Mouse (Mus musculus) subcutaneous adipose tissue, adult 2 months (tissue): ENCODE results near the gene Mrvi1. TPM values are rescaled to one million over a fixed set of nuclear protein-coding genes. Genes with fewer than 3 reads are reported as not detected.

Source experiments
- polyA plus RNA-seq: library from polyadenylated mRNA; depleted of rRNA; stranded (reverse); fragments of >200 nt; gene quantifications from 2 replicates; pipeline ENCODE4 v1.2.3, GENCODE M21; 2012; ENCODE audit warnings: low replicate concordance; rRNA removed

Mrvi1 gene
- polyA plus RNA-seq = 20.2 and 186 TPM in 2 replicates

DNA sequence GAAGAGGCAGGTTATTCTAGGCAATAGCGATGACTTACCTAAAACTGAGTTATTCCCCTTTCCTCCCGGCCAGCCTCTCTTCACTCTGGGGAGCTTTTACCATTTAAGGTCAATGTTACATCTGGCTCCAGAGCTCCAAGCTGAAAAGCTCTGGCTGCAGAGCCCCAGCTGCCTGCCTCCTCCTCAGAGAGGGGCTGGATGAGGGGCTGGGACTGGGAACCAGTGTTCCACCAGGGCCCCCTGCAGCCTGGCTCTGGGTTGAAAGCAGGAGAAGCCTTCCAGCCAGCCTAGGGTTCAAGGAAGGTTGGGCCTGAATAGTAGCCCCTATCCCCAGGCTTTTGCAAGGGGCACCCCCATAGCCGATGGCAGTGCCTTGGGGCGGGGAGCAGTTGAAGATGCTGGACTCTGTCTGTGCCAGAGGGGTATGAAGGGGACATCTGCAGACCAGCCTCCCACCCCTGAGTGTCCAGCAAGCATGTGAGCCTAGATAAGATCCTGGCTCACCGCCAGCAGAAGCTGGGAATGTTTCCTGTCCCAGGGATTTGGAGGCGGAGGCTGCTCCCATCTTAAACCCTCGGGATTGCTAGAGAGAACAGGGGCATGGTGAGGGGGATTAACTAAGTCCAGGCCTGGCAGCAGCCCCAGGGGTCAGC lies at the start of gene Mrvi1:
Gene Mrvi1 (minus strand): TSS at position 409 of the 653 bp plus-strand sequence.

DNA sequence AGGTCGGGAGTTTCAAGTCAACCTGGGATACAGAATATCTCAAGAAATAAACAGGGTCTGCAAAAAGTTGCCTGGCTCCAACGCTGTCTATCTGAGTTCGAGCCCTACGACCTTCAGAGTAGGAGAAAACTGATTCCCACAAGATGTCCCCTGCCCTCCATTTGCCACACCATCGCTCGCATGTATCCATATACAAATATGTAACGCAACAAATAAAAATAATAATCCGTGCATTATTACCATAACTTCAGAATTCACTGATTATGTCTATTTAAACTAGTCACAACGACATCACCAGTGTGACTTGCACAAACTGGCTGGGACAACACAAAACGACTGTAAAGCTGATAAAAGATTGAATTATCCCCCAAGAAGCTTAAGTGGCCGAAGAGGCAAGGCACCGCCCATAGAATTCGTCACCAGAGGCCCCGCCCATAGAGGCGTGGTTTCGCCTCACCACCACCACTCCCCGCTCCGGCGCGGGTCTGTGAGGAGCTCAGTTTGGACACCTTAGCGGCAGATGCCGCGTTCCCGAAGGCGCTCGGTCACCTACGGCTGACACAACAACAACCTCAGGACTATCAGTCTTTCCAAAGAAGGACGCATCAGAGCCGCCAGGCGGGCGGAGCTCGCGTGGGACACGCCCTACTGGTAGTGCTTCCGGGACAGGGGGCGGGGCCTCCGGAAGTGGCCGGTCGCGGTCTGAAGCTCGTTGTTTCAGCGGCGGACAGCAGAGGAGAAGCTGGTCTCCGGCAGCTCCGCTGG lies 46.2 kb upstream of the Mrvi1 start, which contains the start of gene Ctr9:
Gene Ctr9 (plus strand): TSS at position 671 of the 765 bp plus-strand sequence.

GRCm38 (mm10) chr7:110862751-110863289 lies 119.4 kb downstream of the Mrvi1 start, which contains the start of gene Lyve1:
Gene Lyve1 (minus strand): TSS chr7:110863239.

GRCm38 (mm10) chr7:110843916-110844874 lies 138.1 kb downstream of the Mrvi1 start, which contains the start of gene Rnf141:
Gene Rnf141 (minus strand): TSS chr7:110844457.

Other genes with a start within 250 kb of the Mrvi1 start
- 35.5 and 70.3 TPM in 2 replicates for gene Ampd3, start 214.3 kb downstream of the Mrvi1 start, polyA plus RNA-seq
- 31.2 and 38.6 TPM in 2 replicates for gene Rnf141, start 138.0 kb downstream of the Mrvi1 start, polyA plus RNA-seq
- 24.0 and 47.9 TPM in 2 replicates for gene Lyve1, start 119.2 kb downstream of the Mrvi1 start, polyA plus RNA-seq
- 12.9 and 45.9 TPM in 2 replicates for gene Ctr9, start 46.5 kb upstream of the Mrvi1 start, polyA plus RNA-seq
- 193 and 208 TPM in 2 replicates for gene Eif4g2, start 100.6 kb upstream of the Mrvi1 start, polyA plus RNA-seq